Mouse (Mus musculus): Measurements from ENCODE around the gene Nelfa. TPM values are rescaled to one million over a fixed set of nuclear protein-coding genes. Genes with fewer than 3 reads are reported as not detected.

Gene Nelfa
- polyA plus RNA-seq, 1 experiment = 20.2 TPM

- Histone ChIP-seq H3K4me1 (ENCODE audit: control insufficient read depth, insufficient read depth, low read length) (no peaks in the 10 kb centered on the region), H3K4me3 (ENCODE audit: insufficient read depth, low read length) (no peak overlapping the region), H3K27ac (ENCODE audit: insufficient read depth, low read depth, low read length) (no peak overlapping the region)
- TF ChIP-seq POLR2A (IDR thresholded peaks at IDR 0.05; ENCODE audit: borderline replicate concordance, low read depth, low read length) (no peak), CTCF (IDR thresholded peaks at IDR 0.05; ENCODE audit: low read depth, low read length) (no peak)
These were observed 36.1 kb downstream of the Nelfa start for GRCm38 (mm10) chr5:33900101-33900500.

- no peaks in the 10 kb centered on the region for H3K4me1 ChIP-seq (ENCODE audit: control insufficient read depth, insufficient read depth, low read length)
- H3K4me3 ChIP-seq (ENCODE audit: insufficient read depth, low read length) = no peak overlapping the region
- H3K27ac ChIP-seq (ENCODE audit: insufficient read depth, low read depth, low read length) = no peak overlapping the region
- TF ChIP-seq CTCF (IDR thresholded peaks at IDR 0.05; ENCODE audit: low read depth, low read length) (no peak), POLR2A (IDR thresholded peaks at IDR 0.05; ENCODE audit: borderline replicate concordance, low read depth, low read length) (no peak)
These were observed 37.0 kb downstream of the Nelfa start for GRCm38 (mm10) chr5:33899245-33899644.

DNA sequence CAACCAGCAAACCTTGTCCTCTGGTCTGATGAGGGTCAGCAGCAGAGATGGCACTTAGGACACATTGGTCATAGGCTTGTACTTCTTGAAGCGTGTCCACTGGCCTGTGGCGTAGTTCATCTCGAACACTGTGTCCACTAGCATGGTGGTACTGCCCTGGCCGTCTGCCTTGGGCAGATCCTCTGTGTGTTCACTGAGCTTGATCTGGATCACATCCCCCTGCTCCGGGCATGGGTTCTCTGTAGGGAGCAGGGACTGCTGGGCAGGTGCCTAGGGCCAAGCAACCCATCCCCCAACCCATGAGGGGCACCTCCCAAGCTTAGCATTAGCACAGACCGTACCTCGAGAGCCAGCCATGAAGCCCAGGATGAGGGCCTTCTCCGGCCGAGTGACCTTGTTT, 37.5 kb downstream of the Nelfa start:
- no peaks in the 10 kb centered on the region for H3K4me1 ChIP-seq (ENCODE audit: control insufficient read depth, insufficient read depth, low read length)
- H3K27ac ChIP-seq (ENCODE audit: insufficient read depth, low read depth, low read length) = no peak overlapping the region
- TF ChIP-seq POLR2A (IDR thresholded peaks at IDR 0.05; ENCODE audit: borderline replicate concordance, low read depth, low read length) = no peak
- TF ChIP-seq CTCF (IDR thresholded peaks at IDR 0.05; ENCODE audit: low read depth, low read length) = no peak
- H3K4me3 ChIP-seq (ENCODE audit: insufficient read depth, low read length) = no peak overlapping the region

- H3K4me1 ChIP-seq (ENCODE audit: control insufficient read depth, insufficient read depth, low read length) = no peaks in the 10 kb centered on the region
- TF ChIP-seq CTCF (IDR thresholded peaks at IDR 0.05; ENCODE audit: low read depth, low read length) (no peak), POLR2A (IDR thresholded peaks at IDR 0.05; ENCODE audit: borderline replicate concordance, low read depth, low read length) (no peak)
- H3K4me3 ChIP-seq (ENCODE audit: insufficient read depth, low read length) = no peak overlapping the region
- no peak overlapping the region for H3K27ac ChIP-seq (ENCODE audit: insufficient read depth, low read depth, low read length)
These were observed 39.1 kb downstream of the Nelfa start for GRCm38 (mm10) chr5:33897158-33897557.

DNA sequence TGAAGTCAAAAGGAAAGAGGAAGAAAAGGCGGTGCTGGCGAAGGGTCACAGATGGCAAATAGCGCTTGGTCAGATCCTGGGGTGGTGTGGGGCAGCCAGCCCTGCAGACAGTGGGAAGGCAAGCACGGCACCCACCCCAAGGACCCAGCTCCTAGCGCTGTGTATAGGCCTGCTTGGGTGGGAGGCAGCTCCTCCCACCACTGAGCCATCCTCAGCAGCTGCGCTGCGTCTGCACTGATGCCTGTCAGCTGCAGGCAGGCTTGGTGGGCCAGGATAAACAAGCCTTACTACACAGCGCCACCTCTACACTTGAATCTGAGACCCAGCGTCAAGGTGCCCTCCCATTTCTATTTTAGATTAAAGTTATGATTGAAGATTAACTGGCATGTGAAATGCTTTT, 41.1 kb downstream of the Nelfa start:
- no peaks in the 10 kb centered on the region for H3K4me1 ChIP-seq (ENCODE audit: control insufficient read depth, insufficient read depth, low read length)
- H3K4me3 ChIP-seq (ENCODE audit: insufficient read depth, low read length) = no peak overlapping the region
- no peak overlapping the region for H3K27ac ChIP-seq (ENCODE audit: insufficient read depth, low read depth, low read length)
- TF ChIP-seq POLR2A (IDR thresholded peaks at IDR 0.05; ENCODE audit: borderline replicate concordance, low read depth, low read length) (no peak), CTCF (IDR thresholded peaks at IDR 0.05; ENCODE audit: low read depth, low read length) (no peak)

DNA sequence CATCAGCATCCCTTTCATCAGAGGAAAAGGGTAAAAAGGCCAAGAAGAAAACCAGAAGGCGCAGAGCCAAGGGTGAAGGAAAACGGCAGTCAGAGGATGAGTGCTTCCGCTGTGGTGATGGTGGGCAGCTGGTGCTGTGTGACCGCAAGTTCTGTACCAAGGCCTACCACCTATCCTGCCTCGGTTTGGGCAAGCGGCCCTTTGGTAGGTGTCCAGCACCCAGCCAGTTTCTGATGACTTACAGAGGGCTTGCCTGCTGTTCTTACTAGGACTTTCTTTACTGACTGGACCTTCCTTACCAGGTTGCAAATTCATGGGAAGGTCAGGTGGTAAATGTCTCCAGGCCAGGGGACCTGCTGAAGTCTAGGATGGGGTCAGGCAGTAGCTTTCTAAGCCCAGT, 42.8 kb downstream of the Nelfa start:
- no peak overlapping the region for H3K4me3 ChIP-seq (ENCODE audit: insufficient read depth, low read length)
- no peak overlapping the region for H3K27ac ChIP-seq (ENCODE audit: insufficient read depth, low read depth, low read length)
- no peak for TF ChIP-seq POLR2A (IDR thresholded peaks at IDR 0.05; ENCODE audit: borderline replicate concordance, low read depth, low read length)
- no peak for TF ChIP-seq CTCF (IDR thresholded peaks at IDR 0.05; ENCODE audit: low read depth, low read length)
- H3K4me1 ChIP-seq (ENCODE audit: control insufficient read depth, insufficient read depth, low read length) = no peaks in the 10 kb centered on the region

GRCm38 (mm10) chr5:33881118-33881517, 55.1 kb downstream of the Nelfa start:
- TF ChIP-seq POLR2A (IDR thresholded peaks at IDR 0.05; ENCODE audit: borderline replicate concordance, low read depth, low read length) = no peak
- no peak for TF ChIP-seq CTCF (IDR thresholded peaks at IDR 0.05; ENCODE audit: low read depth, low read length)
- no peaks in the 10 kb centered on the region for H3K4me1 ChIP-seq (ENCODE audit: control insufficient read depth, insufficient read depth, low read length)
- H3K27ac ChIP-seq (ENCODE audit: insufficient read depth, low read depth, low read length) = no peak overlapping the region
- H3K4me3 ChIP-seq (ENCODE audit: insufficient read depth, low read length) = no peak overlapping the region

DNA sequence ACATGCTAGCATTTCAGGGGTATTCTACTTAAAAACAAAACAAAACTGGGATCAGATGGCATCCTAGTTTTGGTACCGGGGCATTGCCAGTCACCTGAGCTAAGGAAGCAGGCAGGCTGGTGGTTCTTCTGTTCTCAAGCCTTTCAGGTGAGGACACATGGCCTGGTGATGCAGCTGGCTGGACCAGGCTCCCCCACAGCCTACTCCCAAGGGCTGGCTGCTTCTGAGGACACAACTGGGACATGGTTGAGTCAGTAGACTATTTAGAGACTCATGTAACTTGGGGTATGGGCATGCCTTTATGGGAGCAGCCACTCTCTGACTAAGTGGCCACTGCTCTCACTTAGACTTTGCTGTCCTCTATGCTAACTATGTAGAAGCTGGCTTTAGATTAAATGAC, 60.7 kb downstream of the Nelfa start:
- Histone ChIP-seq H3K4me3 (ENCODE audit: insufficient read depth, low read length) (no peak overlapping the region), H3K4me1 (ENCODE audit: control insufficient read depth, insufficient read depth, low read length) (no peaks in the 10 kb centered on the region), H3K27ac (ENCODE audit: insufficient read depth, low read depth, low read length) (no peak overlapping the region)
- TF ChIP-seq CTCF (IDR thresholded peaks at IDR 0.05; ENCODE audit: low read depth, low read length) = no peak
- no peak for TF ChIP-seq POLR2A (IDR thresholded peaks at IDR 0.05; ENCODE audit: borderline replicate concordance, low read depth, low read length)

DNA sequence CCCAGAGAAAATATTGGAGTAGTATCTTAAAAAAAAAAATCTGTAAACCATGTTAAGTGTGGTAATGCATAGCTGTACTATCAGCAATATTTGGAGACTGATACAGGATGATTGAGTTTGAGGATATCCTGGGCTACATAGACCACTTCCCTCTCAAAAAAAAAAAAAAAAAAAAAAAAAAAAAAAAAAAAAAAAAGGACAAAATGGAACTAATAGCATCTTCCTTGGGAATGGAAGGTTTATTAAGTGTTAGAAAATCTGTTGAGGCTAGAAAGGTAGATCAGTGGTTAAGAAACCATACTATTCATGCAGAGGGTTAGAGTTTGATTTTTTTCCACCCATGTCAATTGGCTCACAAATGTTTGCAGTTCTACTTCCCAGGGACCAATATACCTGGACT, 78.5 kb downstream of the Nelfa start:
- H3K27ac ChIP-seq (ENCODE audit: insufficient read depth, low read depth, low read length) = no peak overlapping the region
- no peaks in the 10 kb centered on the region for H3K4me1 ChIP-seq (ENCODE audit: control insufficient read depth, insufficient read depth, low read length)
- TF ChIP-seq CTCF (IDR thresholded peaks at IDR 0.05; ENCODE audit: low read depth, low read length) = no peak
- no peak for TF ChIP-seq POLR2A (IDR thresholded peaks at IDR 0.05; ENCODE audit: borderline replicate concordance, low read depth, low read length)
- no peak overlapping the region for H3K4me3 ChIP-seq (ENCODE audit: insufficient read depth, low read length)

- H3K4me3 ChIP-seq (ENCODE audit: insufficient read depth, low read length) = no peak overlapping the region
- no peak overlapping the region for H3K27ac ChIP-seq (ENCODE audit: insufficient read depth, low read depth, low read length)
- no peak for TF ChIP-seq POLR2A (IDR thresholded peaks at IDR 0.05; ENCODE audit: borderline replicate concordance, low read depth, low read length)
- TF ChIP-seq CTCF (IDR thresholded peaks at IDR 0.05; ENCODE audit: low read depth, low read length) = no peak
- no peaks in the 10 kb centered on the region for H3K4me1 ChIP-seq (ENCODE audit: control insufficient read depth, insufficient read depth, low read length)
These were observed 82.2 kb downstream of the Nelfa start for GRCm38 (mm10) chr5:33854019-33854418.

DNA sequence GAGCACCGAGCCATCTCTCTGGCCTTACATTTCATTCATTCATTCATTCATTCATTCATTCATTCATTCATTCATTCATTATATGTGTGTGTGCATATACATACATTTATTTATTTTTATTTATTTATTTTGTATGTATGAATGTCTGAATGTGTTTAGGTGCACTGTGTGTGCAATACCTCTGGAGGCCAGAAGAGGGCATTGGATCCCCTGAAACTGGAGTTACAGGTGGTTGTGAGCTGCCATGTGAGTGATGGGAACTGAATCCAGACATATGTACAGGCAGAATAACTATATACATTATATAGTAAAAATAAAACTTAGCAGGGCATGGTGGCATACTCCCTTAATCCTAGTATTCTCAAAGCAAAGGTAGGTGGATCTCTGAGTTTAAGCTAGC, 83.1 kb downstream of the Nelfa start:
- no peaks in the 10 kb centered on the region for H3K4me1 ChIP-seq (ENCODE audit: control insufficient read depth, insufficient read depth, low read length)
- TF ChIP-seq CTCF (IDR thresholded peaks at IDR 0.05; ENCODE audit: low read depth, low read length) (no peak), POLR2A (IDR thresholded peaks at IDR 0.05; ENCODE audit: borderline replicate concordance, low read depth, low read length) (no peak)
- H3K4me3 ChIP-seq (ENCODE audit: insufficient read depth, low read length) = no peak overlapping the region
- no peak overlapping the region for H3K27ac ChIP-seq (ENCODE audit: insufficient read depth, low read depth, low read length)

All from bone marrow macrophage, adult 2 months (primary cell).